Mouse (Mus musculus): Measurements from ENCODE around the gene Parp16. TPM values are rescaled to one million over a fixed set of nuclear protein-coding genes. Genes with fewer than 3 reads are reported as not detected.

The Parp16 gene
- polyA plus RNA-seq, 1 experiment from 2014 or later = 5.4 TPM

DNA sequence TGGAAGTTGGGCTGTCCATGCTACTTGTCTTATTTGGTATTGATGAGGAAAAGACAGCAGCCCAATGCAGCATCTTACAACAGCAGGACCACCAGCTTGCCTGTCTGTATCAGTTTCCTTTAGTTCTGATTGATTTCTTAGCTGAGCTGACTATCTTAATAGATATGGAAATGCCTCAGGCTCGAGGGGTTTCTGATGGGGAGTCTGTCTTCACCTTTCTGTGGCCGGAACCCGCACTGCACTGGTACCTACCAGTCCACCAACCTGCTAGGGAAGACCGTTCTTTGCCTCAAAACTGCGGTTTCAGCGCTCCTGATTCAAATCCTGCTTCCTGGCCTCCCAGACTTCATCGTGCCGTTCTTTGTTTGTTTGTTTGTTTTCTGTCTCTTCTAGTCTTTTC is 33.3 kb upstream of the Parp16 start:
- 15% methylated on average over 8 of the region's 8 CpGs for WGBS
- ATAC-seq = no peak
- Histone ChIP-seq H3K4me3 (replicated peaks; ENCODE audit: low read length) (no peak overlapping the region), H3K4me1 (replicated peaks; ENCODE audit: control insufficient read depth, insufficient read depth, low read length) (peaks cover 32% of the 10 kb centered on the region), H3K9me3 (ENCODE audit: control insufficient read depth, low read length) (no peaks in the 10 kb centered on the region), H3K4me2 (ENCODE audit: low read length) (peak overlapping the region; percentile 73), H3K9ac (replicated peaks; ENCODE audit: low read depth, low read length) (no peak overlapping the region), H3K36me3 (ENCODE audit: control insufficient read depth, insufficient read depth) (no peaks in the 10 kb centered on the region), H3K27me3 (replicated peaks; ENCODE audit: control insufficient read depth, insufficient read depth, low read length) (no peaks in the 10 kb centered on the region), H3K27ac (ENCODE audit: low read length) (no peak overlapping the region)

DNA sequence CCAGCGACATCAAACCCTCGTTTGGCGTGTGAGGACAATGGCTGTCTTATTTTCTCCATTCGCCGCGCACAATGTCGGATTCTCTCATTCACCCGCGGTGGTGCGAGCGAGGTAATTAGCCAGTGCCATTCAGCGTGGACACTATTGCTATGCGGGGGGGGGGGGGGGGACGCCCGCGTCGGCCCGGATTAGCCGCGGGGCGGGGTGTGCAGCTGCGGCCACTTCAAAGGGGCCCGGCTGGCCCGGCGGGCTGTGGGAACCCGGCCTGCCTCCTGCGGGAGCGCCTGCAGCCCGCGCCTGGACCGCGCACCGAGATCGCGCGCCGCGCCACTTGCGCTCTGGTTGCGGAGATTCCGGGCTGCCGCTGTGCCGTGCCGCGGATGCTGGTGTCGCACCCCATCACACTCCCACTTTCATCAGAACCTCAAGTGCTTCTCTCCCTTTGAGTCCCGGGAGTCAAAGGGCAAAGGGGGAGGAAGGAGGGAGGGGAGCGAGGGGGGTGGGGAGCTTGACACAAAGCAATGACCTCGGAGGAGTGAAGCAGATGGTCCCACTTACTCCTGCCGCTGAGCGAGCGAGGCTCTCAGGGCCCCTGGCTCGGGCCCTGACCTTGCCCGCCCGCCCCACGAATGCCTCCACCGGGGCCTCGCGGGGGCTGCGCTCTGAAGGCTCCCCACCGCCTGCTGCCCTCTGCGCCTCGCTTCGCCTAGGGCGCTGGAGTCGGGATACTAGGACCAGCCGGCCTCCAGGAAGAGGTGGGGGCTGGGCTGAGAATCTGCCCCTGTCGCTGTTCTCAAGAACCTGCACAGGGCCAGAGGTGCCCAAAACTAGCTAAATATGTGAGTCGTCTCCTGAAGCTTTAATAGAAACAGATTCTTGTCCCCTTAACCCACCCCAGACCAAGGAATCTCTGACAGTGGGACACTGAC is 32.2 kb upstream of the Parp16 start:
- peak; percentile 81 for ATAC-seq
- under 1% methylated on average over 59 of the region's 69 CpGs for WGBS

GRCm38 (mm10) chr9:65164870-65165269 is 30.3 kb upstream of the Parp16 start:
- Histone ChIP-seq H3K27ac (ENCODE audit: low read length) (no peak overlapping the region), H3K27me3 (replicated peaks; ENCODE audit: control insufficient read depth, insufficient read depth, low read length) (no peaks in the 10 kb centered on the region), H3K4me2 (ENCODE audit: low read length) (no peak overlapping the region), H3K9me3 (ENCODE audit: control insufficient read depth, low read length) (no peaks in the 10 kb centered on the region), H3K4me1 (replicated peaks; ENCODE audit: control insufficient read depth, insufficient read depth, low read length) (peaks cover 29% of the 10 kb centered on the region), H3K4me3 (replicated peaks; ENCODE audit: low read length) (no peak overlapping the region), H3K9ac (replicated peaks; ENCODE audit: low read depth, low read length) (no peak overlapping the region), H3K36me3 (ENCODE audit: control insufficient read depth, insufficient read depth) (no peaks in the 10 kb centered on the region)
- no peak for ATAC-seq
- 18% methylated on average over 1 of the region's 1 CpGs for WGBS

More for the DNA sequence above, 32.2 kb upstream of the Parp16 start:
- Histone ChIP-seq H3K4me1 (replicated peaks; ENCODE audit: control insufficient read depth, insufficient read depth, low read length) (peaks cover 24% of the 10 kb centered on the region), H3K27me3 (replicated peaks; ENCODE audit: control insufficient read depth, insufficient read depth, low read length) (no peaks in the 10 kb centered on the region), H3K27ac (ENCODE audit: low read length) (no peak overlapping the region; the same call in 1 of the 2 replicates), H3K9me3 (ENCODE audit: control insufficient read depth, low read length) (no peaks in the 10 kb centered on the region), H3K4me2 (ENCODE audit: low read length) (peak overlapping the region; percentile 73), H3K36me3 (ENCODE audit: control insufficient read depth, insufficient read depth) (no peaks in the 10 kb centered on the region), H3K4me3 (replicated peaks; ENCODE audit: low read length) (peak overlapping the region; percentile 44), H3K9ac (replicated peaks; ENCODE audit: low read depth, low read length) (peak overlapping the region; percentile 64)

- Histone ChIP-seq H3K27ac (ENCODE audit: low read length) (no peak overlapping the region), H3K27me3 (replicated peaks; ENCODE audit: control insufficient read depth, insufficient read depth, low read length) (no peaks in the 10 kb centered on the region), H3K36me3 (ENCODE audit: control insufficient read depth, insufficient read depth) (no peaks in the 10 kb centered on the region), H3K9ac (replicated peaks; ENCODE audit: low read depth, low read length) (no peak overlapping the region), H3K4me2 (ENCODE audit: low read length) (no peak overlapping the region), H3K4me1 (replicated peaks; ENCODE audit: control insufficient read depth, insufficient read depth, low read length) (peaks cover 24% of the 10 kb centered on the region), H3K9me3 (ENCODE audit: control insufficient read depth, low read length) (no peaks in the 10 kb centered on the region), H3K4me3 (replicated peaks; ENCODE audit: low read length) (no peak overlapping the region)
- WGBS = 82% methylated on average over 9 of the region's 9 CpGs
- no peak for ATAC-seq
Observed at GRCm38 (mm10) chr9:65166386-65166785, 28.8 kb upstream of the Parp16 start.

DNA sequence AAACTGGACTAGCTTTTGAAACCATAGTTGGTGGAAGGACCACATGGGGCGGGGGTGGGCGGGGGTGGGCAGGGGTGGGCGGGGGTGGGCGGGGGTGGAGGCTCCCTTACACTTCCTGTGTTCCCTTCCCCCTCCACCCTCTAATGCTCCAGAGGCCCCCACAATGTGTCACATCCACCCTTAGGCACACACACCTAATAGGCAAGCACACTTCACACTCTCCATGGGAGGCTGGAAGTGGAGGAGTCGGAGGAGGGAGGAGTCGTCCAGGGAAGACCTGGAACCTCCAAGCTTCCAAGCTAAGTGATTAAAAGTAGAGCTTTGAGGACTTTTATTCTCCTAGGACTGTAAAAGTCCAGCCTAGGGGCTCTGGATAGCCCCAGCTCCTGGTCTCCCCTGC is 26.6 kb upstream of the Parp16 start:
- H3K36me3 ChIP-seq (ENCODE audit: control insufficient read depth, insufficient read depth) = no peaks in the 10 kb centered on the region
- H3K4me1 ChIP-seq (replicated peaks; ENCODE audit: control insufficient read depth, insufficient read depth, low read length) = peaks cover 4% of the 10 kb centered on the region; the same call in 1 of the 2 replicates
- no peak overlapping the region for H3K27ac ChIP-seq (ENCODE audit: low read length)
- no peak for ATAC-seq
- WGBS = 59% methylated on average over 5 of the region's 6 CpGs
- H3K4me3 ChIP-seq (replicated peaks; ENCODE audit: low read length) = no peak overlapping the region
- no peaks in the 10 kb centered on the region for H3K27me3 ChIP-seq (replicated peaks; ENCODE audit: control insufficient read depth, insufficient read depth, low read length)
- H3K9me3 ChIP-seq (ENCODE audit: control insufficient read depth, low read length) = no peaks in the 10 kb centered on the region
- no peak overlapping the region for H3K9ac ChIP-seq (replicated peaks; ENCODE audit: low read depth, low read length)
- H3K4me2 ChIP-seq (ENCODE audit: low read length) = no peak overlapping the region

DNA sequence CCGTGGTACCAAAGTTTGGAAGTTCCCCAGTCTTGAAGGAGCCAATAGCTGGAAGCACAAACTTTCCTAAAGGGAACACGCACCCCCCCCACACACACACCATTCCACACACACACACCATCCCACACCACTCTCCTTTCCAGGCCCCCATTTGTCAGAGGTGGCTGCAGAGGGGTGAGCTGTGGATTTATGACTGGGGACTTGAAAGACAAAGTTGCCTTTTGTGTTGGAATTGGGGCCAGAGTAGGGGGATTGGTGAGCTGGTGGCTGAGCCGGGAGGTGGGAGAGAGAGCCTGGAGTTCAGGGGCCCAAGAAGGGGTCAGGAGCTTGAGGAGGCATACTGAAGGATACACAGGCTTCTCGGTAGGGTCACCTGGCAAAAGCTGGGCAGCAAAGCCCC is 26.2 kb upstream of the Parp16 start:
- H3K4me1 ChIP-seq (replicated peaks; ENCODE audit: control insufficient read depth, insufficient read depth, low read length) = peaks cover 4% of the 10 kb centered on the region; the same call in 1 of the 2 replicates
- H3K9ac ChIP-seq (replicated peaks; ENCODE audit: low read depth, low read length) = no peak overlapping the region
- no peak for ATAC-seq
- H3K9me3 ChIP-seq (ENCODE audit: control insufficient read depth, low read length) = no peaks in the 10 kb centered on the region
- no peak overlapping the region for H3K4me3 ChIP-seq (replicated peaks; ENCODE audit: low read length)
- no peaks in the 10 kb centered on the region for H3K36me3 ChIP-seq (ENCODE audit: control insufficient read depth, insufficient read depth)
- no peak overlapping the region for H3K4me2 ChIP-seq (ENCODE audit: low read length)
- H3K27me3 ChIP-seq (replicated peaks; ENCODE audit: control insufficient read depth, insufficient read depth, low read length) = no peaks in the 10 kb centered on the region
- H3K27ac ChIP-seq (ENCODE audit: low read length) = no peak overlapping the region
- 45% methylated on average over 4 of the region's 4 CpGs for WGBS

GRCm38 (mm10) chr9:65172654-65173053 is 22.5 kb upstream of the Parp16 start:
- Histone ChIP-seq H3K27me3 (replicated peaks; ENCODE audit: control insufficient read depth, insufficient read depth, low read length) (no peaks in the 10 kb centered on the region), H3K4me2 (ENCODE audit: low read length) (no peak overlapping the region), H3K4me1 (replicated peaks; ENCODE audit: control insufficient read depth, insufficient read depth, low read length) (peaks cover 32% of the 10 kb centered on the region), H3K4me3 (replicated peaks; ENCODE audit: low read length) (no peak overlapping the region), H3K27ac (ENCODE audit: low read length) (no peak overlapping the region), H3K9me3 (ENCODE audit: control insufficient read depth, low read length) (no peaks in the 10 kb centered on the region), H3K36me3 (ENCODE audit: control insufficient read depth, insufficient read depth) (no peaks in the 10 kb centered on the region), H3K9ac (replicated peaks; ENCODE audit: low read depth, low read length) (no peak overlapping the region)
- no peak for ATAC-seq
- WGBS = 90% methylated on average over 9 of the region's 9 CpGs

- Histone ChIP-seq H3K4me2 (ENCODE audit: low read length) (no peak overlapping the region), H3K27ac (ENCODE audit: low read length) (peak overlapping the region; percentile 89), H3K9ac (replicated peaks; ENCODE audit: low read depth, low read length) (no peak overlapping the region), H3K4me1 (replicated peaks; ENCODE audit: control insufficient read depth, insufficient read depth, low read length) (peaks cover 54% of the 10 kb centered on the region), H3K36me3 (ENCODE audit: control insufficient read depth, insufficient read depth) (no peaks in the 10 kb centered on the region), H3K9me3 (ENCODE audit: control insufficient read depth, low read length) (no peaks in the 10 kb centered on the region), H3K27me3 (replicated peaks; ENCODE audit: control insufficient read depth, insufficient read depth, low read length) (no peaks in the 10 kb centered on the region), H3K4me3 (replicated peaks; ENCODE audit: low read length) (no peak overlapping the region)
- 9% methylated on average over 5 of the region's 5 CpGs for WGBS
- no peak; the same call in 1 of the 2 replicates for ATAC-seq
Observed at GRCm38 (mm10) chr9:65175234-65175938, 19.8 kb upstream of the Parp16 start.

Measured in forebrain, embryonic 16.5 days (tissue).